Mouse (Mus musculus): ENCODE results near the gene Mageb5.

Mageb5 gene
- long read RNA-seq, experiment 1, result 0 reads
- long read RNA-seq, experiment 2, result 0 reads

GRCm38 (mm10) chrX:91782918-91783317 lies at the start of gene Mageb5:
TSS of gene Mageb5 (minus strand) at chrX:91783018.
- intact Hi-C loops (cut with DNase I), result loop anchor here (10.0 kb wide), 1 partner anchor 208 kb away; the partner anchor contains the start of gene 1700084M14Rik

GRCm38 (mm10) chrX:91759591-91760226 lies 23.1 kb downstream of the Mageb5 start:
- intact Hi-C loops (cut with DNase I), result loop anchor here (5.0 to 10.0 kb wide), 2 partner anchors 102 to 1205 kb away; no protein-coding TSS in a partner anchor
